Mouse (Mus musculus) layer of hippocampus, adult 11-12 months (tissue): ENCODE results near the gene Klrb1f.
"Not testable (repeated sequence)": the region's sequence is repeated elsewhere in the genome, so short reads cannot be mapped to it uniquely, and the experiment has no call there.

ENCODE experiments used
- DNase-seq: peaks from one replicate; pipeline ENCODE4 v3.0.0; 2022; ENCODE audit warnings: low spot score

Klrb1f gene

GRCm38 (mm10) chr6:129048857-129049473 lies 3.3 kb downstream of the Klrb1f start:
- DNase-seq, result peak; percentile 8

GRCm38 (mm10) chr6:129049596-129050251 lies 4.0 kb downstream of the Klrb1f start:
- DNase-seq, result no peak

GRCm38 (mm10) chr6:129051086-129051485 lies 5.4 kb downstream of the Klrb1f start:
- no peak for DNase-seq

- DNase-seq, result no peak
Observed at GRCm38 (mm10) chr6:129051731-129052130, 6.0 kb downstream of the Klrb1f start.

- DNase-seq, result no peak
Observed at GRCm38 (mm10) chr6:129056237-129056636, 10.5 kb downstream of the Klrb1f start.

- no peak for DNase-seq
Observed at GRCm38 (mm10) chr6:129058013-129058412, 12.3 kb downstream of the Klrb1f start.

GRCm38 (mm10) chr6:129065407-129065806 lies 19.7 kb downstream of the Klrb1f start:
- no peak for DNase-seq

GRCm38 (mm10) chr6:129065857-129066256 lies 20.2 kb downstream of the Klrb1f start:
- no peak for DNase-seq

GRCm38 (mm10) chr6:129066530-129066929 lies 20.8 kb downstream of the Klrb1f start:
- no peak for DNase-seq

GRCm38 (mm10) chr6:129066986-129067385 lies 21.3 kb downstream of the Klrb1f start:
- DNase-seq, result peak; percentile 65

GRCm38 (mm10) chr6:129085098-129085497 lies 39.4 kb downstream of the Klrb1f start:
- no peak for DNase-seq

GRCm38 (mm10) chr6:129086031-129086430 lies 40.3 kb downstream of the Klrb1f start:
- not testable (repeated sequence) for DNase-seq

GRCm38 (mm10) chr6:129088161-129088560 lies 42.5 kb downstream of the Klrb1f start:
- DNase-seq, result peak; percentile 22

GRCm38 (mm10) chr6:129088596-129088995 lies 42.9 kb downstream of the Klrb1f start:
- DNase-seq, result not testable (repeated sequence)

GRCm38 (mm10) chr6:129095166-129095565 lies 49.5 kb downstream of the Klrb1f start:
- peak; percentile 38 for DNase-seq

- no peak for DNase-seq
Observed at GRCm38 (mm10) chr6:129097929-129098328, 52.2 kb downstream of the Klrb1f start.

- not testable (repeated sequence) for DNase-seq
Observed at GRCm38 (mm10) chr6:129100794-129101193, 55.1 kb downstream of the Klrb1f start, which contains the start of gene Clec2e. Gene Clec2e (minus strand): TSS chr6:129100913.

GRCm38 (mm10) chr6:129101604-129102003 lies 55.9 kb downstream of the Klrb1f start:
- no peak for DNase-seq

- no peak for DNase-seq
Observed at GRCm38 (mm10) chr6:129102858-129103555, 57.3 kb downstream of the Klrb1f start.
